15 mouse cellular contexts compared by ENCODE assay signal in the genomic region with DNA sequence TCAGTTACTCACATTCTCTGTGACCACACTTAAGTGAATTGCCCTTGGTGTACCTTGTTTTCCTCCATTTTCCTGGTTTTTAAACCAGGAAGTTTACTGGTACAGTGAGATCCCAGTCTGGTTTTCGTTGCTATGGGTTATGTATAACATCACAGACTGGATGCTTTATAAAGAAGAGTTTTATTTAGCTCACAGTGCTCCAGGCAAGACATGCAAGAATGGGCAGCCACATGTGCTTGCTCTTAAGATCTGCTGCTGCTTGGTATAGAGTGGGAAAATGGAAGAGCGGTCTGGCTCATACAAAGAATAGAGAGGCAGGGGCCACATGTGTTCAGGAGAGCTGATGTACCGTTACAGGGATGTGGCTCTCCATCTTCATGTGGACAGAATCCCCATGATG.
"Had no signal": no experiment of that assay in that cellular context is flagged by ENCODE, and none has a peak within 500 bp of the region (broad histone marks: within the 10 kb centered on the region; RNA-seq: fewer than 3 reads in every experiment).

No protein-coding gene starts in this region.

- H3K36me3 ChIP-seq: midbrain, embryonic 10.5 days; midbrain, embryonic 13.5 days; midbrain, embryonic 15.5 days; neural tube, embryonic 12.5 days; stomach, embryonic 15.5 days had no signal

- H3K27ac ChIP-seq: liver, embryonic 14.5 days; midbrain, embryonic 10.5 days; midbrain, embryonic 13.5 days; midbrain, embryonic 15.5 days; neural tube, embryonic 12.5 days; stomach, embryonic 15.5 days; stomach, postnatal 0 days had no signal

- H3K27me3 ChIP-seq: midbrain, embryonic 15.5 days; neural tube, embryonic 12.5 days; stomach, embryonic 15.5 days had no signal

- H3K9me3 ChIP-seq: midbrain, embryonic 10.5 days; midbrain, embryonic 13.5 days; midbrain, embryonic 15.5 days; neural tube, embryonic 12.5 days; stomach, embryonic 15.5 days had no signal

- DNase-seq: lung, adult 18-20 months; lung, embryonic 14.5 days; lung, postnatal 10 days; lung, postnatal 4 days; thymus, adult 2 months; thymus, postnatal 25 days; thymus, postnatal 4 days had no signal

- ATAC-seq: midbrain, embryonic 13.5 days; midbrain, embryonic 15.5 days had no signal

- H3K4me2 ChIP-seq: lung, embryonic 14.5 days; midbrain, embryonic 13.5 days; midbrain, embryonic 15.5 days; neural tube, embryonic 12.5 days; stomach, embryonic 15.5 days had no signal

- H3K4me1 ChIP-seq: midbrain, embryonic 15.5 days; stomach, embryonic 15.5 days had no signal

- H3K9ac ChIP-seq: liver, embryonic 14.5 days; lung, embryonic 14.5 days; midbrain, embryonic 13.5 days; midbrain, embryonic 15.5 days; neural tube, embryonic 12.5 days; stomach, embryonic 15.5 days had no signal

- H3K4me3 ChIP-seq: midbrain, embryonic 10.5 days; midbrain, embryonic 13.5 days; midbrain, embryonic 15.5 days; myocyte; neural tube, embryonic 12.5 days; stomach, embryonic 15.5 days had no signal
